Mouse (Mus musculus) lung, embryonic 15.5 days (tissue): Measurements from ENCODE around the gene Ripply1. TPM values are rescaled to one million over a fixed set of nuclear protein-coding genes. Genes with fewer than 3 reads are reported as not detected.

Experiments used
- ATAC-seq: fragments of 200-750 bp; cut with Nextera tagmentation; 2 replicates; pipeline ENCODE4 v1.8.0; 2017; ENCODE audit warnings: moderate number of reproducible peaks, borderline replicate concordance; ENCODE audit not compliant: low FRiP score, low TSS enrichment; ENCODE audit errors: extremely low read depth
- H3K27ac ChIP-seq: fragments of 300-500 bp; sonication (generic); 2 replicates; pipeline ENCODE4 v1.5.1; 2015; ENCODE audit warnings: moderate library complexity, mild to moderate bottlenecking, inconsistent platforms
- H3K27me3 ChIP-seq: fragments of 300-500 bp; sonication (generic); 2 replicates; pipeline ENCODE4 v1.6.1; 2015; ENCODE audit warnings: inconsistent platforms
- H3K36me3 ChIP-seq: fragments of 300-500 bp; sonication (generic); 2 replicates; pipeline ENCODE4 v1.6.1; 2015; ENCODE audit warnings: inconsistent platforms
- H3K4me1 ChIP-seq: fragments of 300-500 bp; sonication (generic); 2 replicates; pipeline ENCODE4 v1.6.1; 2015; ENCODE audit warnings: inconsistent platforms
- H3K4me2 ChIP-seq: fragments of 300-500 bp; sonication (generic); 2 replicates; pipeline ENCODE4 v1.6.1; 2015; ENCODE audit warnings: inconsistent platforms, mild to moderate bottlenecking, moderate library complexity
- H3K4me3 ChIP-seq: fragments of 300-500 bp; sonication (generic); 2 replicates; pipeline ENCODE4 v1.5.1; 2015; ENCODE audit warnings: mild to moderate bottlenecking, inconsistent platforms
- H3K9ac ChIP-seq: fragments of 300-500 bp; sonication (generic); 2 replicates; pipeline ENCODE4 v1.6.1; 2015; ENCODE audit warnings: inconsistent platforms
- H3K9me3 ChIP-seq: fragments of 300-500 bp; sonication (generic); 2 replicates; pipeline ENCODE4 v1.6.1; 2016; ENCODE audit warnings: inconsistent platforms
- WGBS: fragments of 180-500 bp; shearing (Covaris S2); methylation state at CpG from one replicate; pipeline ENCODE4 v1.1.7; 2015; 5-methylcytosine and 5-hydroxymethylcytosine counted together
- polyA plus RNA-seq: library from polyadenylated mRNA; unstranded; fragments of >200 nt; fragmentation: Nextera tagmentation; extraction: Ambion mirVana; gene quantifications from 2 replicates; pipeline ENCODE4 v1.2.1, GENCODE M21; 2015

Ripply1 gene
- polyA plus RNA-seq, 1 experiment from 2014 or later = not detected

DNA sequence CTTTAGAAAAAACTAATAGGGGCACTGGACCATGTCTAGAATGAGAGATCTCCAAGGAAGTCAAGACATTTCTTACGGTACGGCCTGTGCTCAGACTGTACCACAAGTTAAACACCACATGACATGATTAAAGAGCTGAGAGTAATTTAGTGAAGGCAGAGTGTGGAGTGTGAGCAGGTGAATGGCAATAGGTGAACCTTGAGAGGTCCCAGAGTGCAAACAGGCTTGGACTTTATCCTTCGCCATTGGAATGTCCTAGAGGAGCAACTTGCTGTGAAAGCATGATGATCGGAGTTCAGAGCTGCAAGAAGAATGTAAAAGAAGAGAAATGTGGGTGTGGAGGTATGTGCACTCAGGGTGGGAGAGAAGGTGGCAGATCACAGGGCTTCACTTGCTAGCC is 23.8 kb upstream of the Ripply1 start:
- Histone ChIP-seq H3K9ac (no peak overlapping the region), H3K4me2 (no peak overlapping the region), H3K36me3 (no peaks in the 10 kb centered on the region), H3K27ac (no peak overlapping the region), H3K9me3 (no peaks in the 10 kb centered on the region), H3K27me3 (no peaks in the 10 kb centered on the region), H3K4me3 (no peak overlapping the region), H3K4me1 (no peaks in the 10 kb centered on the region)
- ATAC-seq = no peak
- WGBS = 75% methylated on average over 4 of the region's 4 CpGs

GRCm38 (mm10) chrX:139803028-139803427 is 20.9 kb upstream of the Ripply1 start:
- Histone ChIP-seq H3K27ac (no peak overlapping the region), H3K4me1 (no peaks in the 10 kb centered on the region), H3K9me3 (no peaks in the 10 kb centered on the region), H3K9ac (no peak overlapping the region), H3K4me3 (no peak overlapping the region), H3K4me2 (no peak overlapping the region), H3K36me3 (no peaks in the 10 kb centered on the region), H3K27me3 (no peaks in the 10 kb centered on the region)
- 59% methylated on average over 2 of the region's 2 CpGs for WGBS
- ATAC-seq = no peak

- WGBS = 58% methylated on average over 8 of the region's 8 CpGs
- H3K27ac ChIP-seq = no peak within 1 kb of the TSS
- H3K36me3 ChIP-seq = no peaks in the 10 kb centered on the region
- ATAC-seq = no peak
- H3K4me3 ChIP-seq = no peak within 1 kb of the TSS
- no peak within 1 kb of the TSS for H3K9ac ChIP-seq
- no peaks in the 10 kb centered on the region for H3K27me3 ChIP-seq
- H3K4me1 ChIP-seq = no peaks in the 10 kb centered on the region
- no peak within 1 kb of the TSS for H3K4me2 ChIP-seq
- H3K9me3 ChIP-seq = no peaks in the 10 kb centered on the region
Measured at GRCm38 (mm10) chrX:139800406-139800878, 18.3 kb upstream of the Ripply1 start, which contains the start of gene Cldn2. Gene Cldn2, plus strand, starts transcription at chrX:139800828.

DNA sequence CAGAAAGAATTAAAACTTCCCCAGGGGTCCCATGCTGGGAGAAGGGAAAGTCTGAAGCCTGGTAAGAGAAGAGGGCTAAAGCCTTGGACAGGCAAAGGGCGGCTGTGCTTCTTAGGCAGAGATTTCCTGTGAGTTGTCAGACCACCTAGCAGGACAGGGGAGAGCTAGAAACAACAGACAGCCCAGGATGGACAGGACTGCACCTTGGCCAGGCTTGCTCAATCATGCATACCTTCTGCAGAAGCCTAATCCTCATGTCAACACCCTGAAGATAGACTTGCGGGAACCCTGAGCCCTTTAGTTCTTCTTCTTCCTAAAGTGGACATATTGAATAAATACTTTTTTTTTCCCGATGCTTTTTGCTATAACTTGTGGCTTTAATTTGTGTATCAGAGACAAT is 17.8 kb upstream of the Ripply1 start:
- Histone ChIP-seq H3K27ac (no peak overlapping the region), H3K4me3 (no peak overlapping the region), H3K36me3 (no peaks in the 10 kb centered on the region), H3K4me1 (no peaks in the 10 kb centered on the region), H3K9ac (no peak overlapping the region), H3K9me3 (no peaks in the 10 kb centered on the region), H3K4me2 (no peak overlapping the region), H3K27me3 (no peaks in the 10 kb centered on the region)
- no peak for ATAC-seq
- 71% methylated on average over 3 of the region's 3 CpGs for WGBS

DNA sequence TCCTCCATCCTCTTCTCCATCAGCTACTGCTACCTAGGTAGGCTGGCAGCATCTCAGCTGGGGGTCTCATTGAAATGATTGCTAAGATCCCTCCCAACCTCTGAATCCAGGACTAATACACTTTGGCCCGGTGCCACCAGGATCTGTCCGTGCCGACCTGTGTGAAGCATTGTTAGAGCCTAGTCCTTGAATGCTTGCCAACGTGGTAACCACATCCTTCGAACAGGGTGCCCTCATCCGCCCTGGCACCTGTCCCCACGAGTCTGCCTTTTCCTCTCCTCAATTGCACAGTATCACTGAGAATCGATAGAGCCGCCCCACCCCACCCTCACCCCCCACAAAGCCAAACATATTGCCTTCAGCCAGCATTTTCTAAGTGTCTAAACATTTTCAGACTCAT is 15.7 kb upstream of the Ripply1 start:
- Histone ChIP-seq H3K9me3 (no peaks in the 10 kb centered on the region), H3K4me2 (no peak overlapping the region), H3K4me3 (no peak overlapping the region), H3K36me3 (no peaks in the 10 kb centered on the region), H3K27me3 (no peaks in the 10 kb centered on the region), H3K9ac (no peak overlapping the region), H3K4me1 (no peaks in the 10 kb centered on the region), H3K27ac (no peak overlapping the region)
- WGBS = 56% methylated on average over 9 of the region's 9 CpGs
- no peak for ATAC-seq

GRCm38 (mm10) chrX:139796037-139796436 is 13.9 kb upstream of the Ripply1 start:
- no peak overlapping the region for H3K4me2 ChIP-seq
- H3K27me3 ChIP-seq = no peaks in the 10 kb centered on the region
- H3K9ac ChIP-seq = no peak overlapping the region
- WGBS = 91% methylated on average over 6 of the region's 6 CpGs
- no peaks in the 10 kb centered on the region for H3K4me1 ChIP-seq
- H3K36me3 ChIP-seq = no peaks in the 10 kb centered on the region
- no peak overlapping the region for H3K27ac ChIP-seq
- no peak overlapping the region for H3K4me3 ChIP-seq
- ATAC-seq = no peak
- H3K9me3 ChIP-seq = no peaks in the 10 kb centered on the region

DNA sequence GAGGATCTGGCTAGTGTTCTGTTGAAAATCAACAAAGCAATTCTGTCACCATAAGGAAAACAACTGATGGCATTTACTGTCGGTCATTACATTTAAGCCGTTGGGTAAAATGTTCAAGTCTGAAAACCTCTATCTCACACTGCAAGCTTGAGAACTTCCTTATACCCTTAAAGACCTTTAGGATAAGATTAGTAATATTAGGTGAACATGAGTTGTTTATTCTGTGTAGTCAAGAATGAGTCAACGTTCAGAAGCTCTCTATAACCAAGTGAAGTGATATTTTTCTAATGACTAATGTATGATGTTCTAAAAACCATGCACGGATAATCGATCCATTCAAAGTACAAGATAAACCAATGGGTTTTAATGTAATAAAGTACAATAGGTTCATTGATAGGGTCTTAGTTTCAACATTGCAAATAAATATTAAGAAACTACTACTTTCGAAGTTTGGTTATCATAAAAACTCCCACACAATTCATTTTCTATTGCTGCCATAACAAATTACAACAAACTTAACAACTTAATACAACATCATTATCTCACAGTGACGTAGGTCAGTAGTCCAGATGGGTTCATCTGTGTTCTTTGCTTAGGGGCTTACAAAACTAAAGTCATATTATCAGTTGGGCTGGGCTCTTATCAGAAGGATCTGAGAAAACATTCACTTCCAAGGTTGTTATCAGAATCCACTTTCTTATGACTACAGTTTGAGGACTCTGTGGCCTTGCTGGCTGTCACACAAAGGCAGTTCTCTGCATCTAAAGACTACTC is 12.1 kb upstream of the Ripply1 start:
- H3K4me1 ChIP-seq = no peaks in the 10 kb centered on the region
- no peak overlapping the region for H3K9ac ChIP-seq
- H3K4me2 ChIP-seq = no peak overlapping the region
- no peaks in the 10 kb centered on the region for H3K9me3 ChIP-seq
- ATAC-seq = no peak
- 64% methylated on average over 7 of the region's 7 CpGs for WGBS
- H3K4me3 ChIP-seq = no peak overlapping the region
- no peak overlapping the region for H3K27ac ChIP-seq
- no peaks in the 10 kb centered on the region for H3K27me3 ChIP-seq
- no peaks in the 10 kb centered on the region for H3K36me3 ChIP-seq

DNA sequence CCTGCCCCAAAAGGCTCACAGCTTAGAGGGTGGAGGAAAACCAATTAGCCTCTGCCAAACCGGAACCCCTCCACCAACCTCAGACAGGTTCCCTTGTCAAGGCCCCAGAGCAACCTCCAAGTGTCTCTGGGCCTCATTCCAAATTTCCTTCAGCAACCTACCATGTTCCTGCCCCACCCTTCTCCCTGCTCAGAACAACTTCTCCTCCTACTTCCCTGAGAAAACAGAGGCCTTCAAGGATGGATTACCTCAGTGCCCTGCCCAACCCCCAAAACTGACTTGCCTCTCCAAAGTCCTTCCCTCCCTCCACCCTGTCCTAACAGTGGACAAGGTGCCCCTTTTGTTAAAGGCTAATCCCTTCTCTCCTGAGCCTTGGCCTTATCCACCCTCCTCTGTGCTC is 3.6 kb upstream of the Ripply1 start:
- Histone ChIP-seq H3K27me3 (no peaks in the 10 kb centered on the region), H3K36me3 (no peaks in the 10 kb centered on the region), H3K4me3 (no peak overlapping the region), H3K4me2 (no peak overlapping the region), H3K9ac (no peak overlapping the region), H3K4me1 (peaks cover 2% of the 10 kb centered on the region; the same call in 1 of the 2 replicates), H3K27ac (peak overlapping the region; percentile 24; the same call in 1 of the 2 replicates), H3K9me3 (no peaks in the 10 kb centered on the region)
- ATAC-seq = peak; percentile 81
- 11% methylated on average over 1 of the region's 1 CpGs for WGBS

- Histone ChIP-seq H3K4me3 (no peak overlapping the region), H3K4me1 (peaks cover 6% of the 10 kb centered on the region; the same call in 1 of the 2 replicates), H3K9ac (no peak overlapping the region), H3K36me3 (no peaks in the 10 kb centered on the region), H3K9me3 (no peaks in the 10 kb centered on the region), H3K27me3 (no peaks in the 10 kb centered on the region), H3K4me2 (no peak overlapping the region), H3K27ac (no peak overlapping the region)
- WGBS = 67% methylated on average over 3 of the region's 3 CpGs
- ATAC-seq = no peak
Measured at GRCm38 (mm10) chrX:139783045-139783422, 881 bp upstream of the Ripply1 start.

DNA sequence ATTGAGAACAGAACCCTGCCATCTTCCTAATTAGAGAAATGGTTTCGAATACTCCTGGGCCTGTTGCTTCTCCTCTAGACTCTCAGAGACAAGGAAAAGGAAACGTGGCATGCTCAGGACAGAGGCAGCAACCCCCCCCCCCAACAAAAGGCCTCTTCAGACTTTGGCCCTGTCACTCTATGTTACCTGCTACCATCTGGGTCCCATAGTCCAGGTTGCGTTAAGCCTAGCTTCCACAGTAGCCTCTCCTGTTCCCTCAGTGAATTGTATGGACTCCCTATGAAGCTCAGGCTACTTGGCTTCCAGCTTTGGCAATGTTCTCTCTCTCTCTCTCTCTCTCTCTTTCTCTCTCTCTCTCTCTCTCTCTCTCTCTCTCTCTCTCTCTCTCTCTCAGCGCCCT is 590 bp downstream of the Ripply1 start:
- H3K9me3 ChIP-seq = no peaks in the 10 kb centered on the region
- no peak overlapping the region for H3K9ac ChIP-seq
- 73% methylated on average over 4 of the region's 4 CpGs for WGBS
- ATAC-seq = no peak
- peaks cover 6% of the 10 kb centered on the region; the same call in 1 of the 2 replicates for H3K4me1 ChIP-seq
- H3K27ac ChIP-seq = no peak overlapping the region
- no peaks in the 10 kb centered on the region for H3K36me3 ChIP-seq
- H3K27me3 ChIP-seq = no peaks in the 10 kb centered on the region
- H3K4me3 ChIP-seq = no peak overlapping the region
- H3K4me2 ChIP-seq = no peak overlapping the region

DNA sequence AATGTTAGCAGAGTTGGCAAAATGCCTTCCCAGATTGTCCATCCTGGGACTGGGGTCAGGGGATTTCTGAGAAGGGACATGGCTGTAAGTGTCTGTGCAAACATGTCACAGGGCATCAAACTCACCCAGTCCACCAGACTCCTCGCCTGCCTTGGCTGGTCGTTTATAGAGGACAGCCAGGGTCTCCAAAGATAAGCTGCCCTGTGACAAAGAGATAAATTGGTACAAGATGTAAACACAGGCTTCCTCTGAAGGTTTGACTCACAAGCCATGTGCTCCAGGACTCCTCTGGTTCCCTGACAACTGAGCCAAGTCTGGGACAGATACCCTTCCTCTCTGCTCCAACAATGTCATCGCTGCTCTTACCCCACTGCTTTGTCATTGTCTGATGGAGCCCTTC is 1.2 kb downstream of the Ripply1 start:
- 0 out of 2 replicates have a peak, but pooled peaks have one; percentile 37 for ATAC-seq
- Histone ChIP-seq H3K9ac (no peak overlapping the region), H3K9me3 (no peaks in the 10 kb centered on the region), H3K27me3 (no peaks in the 10 kb centered on the region), H3K27ac (no peak overlapping the region), H3K36me3 (no peaks in the 10 kb centered on the region), H3K4me2 (no peak overlapping the region), H3K4me1 (peaks cover 6% of the 10 kb centered on the region; the same call in 1 of the 2 replicates), H3K4me3 (no peak overlapping the region)
- 14% methylated on average over 3 of the region's 3 CpGs for WGBS

GRCm38 (mm10) chrX:139779401-139779800 is 2.8 kb downstream of the Ripply1 start:
- H3K27ac ChIP-seq = no peak overlapping the region
- no peaks in the 10 kb centered on the region for H3K27me3 ChIP-seq
- no peak overlapping the region for H3K4me3 ChIP-seq
- 54% methylated on average over 5 of the region's 5 CpGs for whole genome bisulfite sequencing
- no peak for ATAC-seq
- H3K9ac ChIP-seq = no peak overlapping the region
- H3K9me3 ChIP-seq = no peaks in the 10 kb centered on the region
- no peaks in the 10 kb centered on the region for H3K36me3 ChIP-seq
- H3K4me2 ChIP-seq = no peak overlapping the region
- H3K4me1 ChIP-seq = peaks cover 9% of the 10 kb centered on the region; the same call in 1 of the 2 replicates
